Mouse (Mus musculus): ENCODE results near the gene Banf2. TPM values are rescaled to one million over a fixed set of nuclear protein-coding genes. Genes with fewer than 3 reads are reported as not detected.

Gene Banf2
- polyA plus RNA-seq (2012; rRNA removed) = not detected in 2 replicates

DNA sequence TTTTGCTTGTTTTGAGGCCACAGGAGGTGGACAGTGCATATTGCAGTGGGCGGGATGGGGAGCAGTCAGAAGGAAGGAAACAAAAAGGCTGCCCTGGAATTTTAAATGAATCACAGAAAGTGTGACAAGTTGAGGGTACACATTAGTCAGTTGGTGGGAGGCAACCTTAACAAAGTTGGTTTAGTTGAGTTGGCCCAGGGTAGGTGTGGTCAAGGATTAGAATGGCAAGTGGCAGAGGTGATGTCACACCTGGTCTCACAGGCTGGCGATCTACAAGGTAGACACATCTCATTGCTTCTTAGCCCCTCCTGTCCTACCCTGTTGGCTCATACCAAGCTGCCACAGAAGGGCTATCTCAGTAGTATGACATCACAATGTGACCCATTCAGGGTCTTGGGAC lies at the start of gene Banf2:
Banf2 (plus strand) TSS at position 396 of the 400 bp plus-strand sequence.
- whole genome bisulfite sequencing = 90% methylated on average over 2 of the region's 2 CpGs
- no peak for DNase-seq

DNA sequence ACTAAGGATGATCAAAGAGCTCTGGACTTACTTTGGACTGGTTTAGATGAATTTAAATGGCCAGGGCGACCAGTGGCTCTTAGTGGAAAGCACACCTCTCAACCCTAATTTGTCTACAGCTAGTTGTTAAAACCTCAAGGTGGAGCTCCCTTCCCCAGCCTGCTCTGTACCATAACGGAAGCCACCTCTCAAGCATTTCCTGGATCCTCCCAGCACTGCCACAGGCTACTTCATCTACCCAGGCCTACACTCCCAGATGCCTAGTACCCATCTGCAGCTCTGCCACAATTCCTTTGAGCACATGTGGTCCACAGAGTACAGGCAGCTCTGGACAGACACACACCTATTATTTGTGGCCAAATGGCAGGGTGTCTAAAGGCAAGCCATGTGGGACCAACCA lies 49.4 kb upstream of the Banf2 start:
- Histone ChIP-seq H3K4me1 (ENCODE audit: control insufficient read depth, insufficient read depth, low read length) (peaks cover 8% of the 10 kb centered on the region), H3K27ac (ENCODE audit: insufficient read depth, low read length) (no peak overlapping the region), H3K27me3 (ENCODE audit: control insufficient read depth, insufficient read depth, low read length) (no peaks in the 10 kb centered on the region), H3K4me3 (replicated peaks; ENCODE audit: insufficient read depth, low read depth, low read length) (no peak overlapping the region)
- DNase-seq = no peak
- TF ChIP-seq CTCF (IDR thresholded peaks at IDR 0.05; ENCODE audit: borderline replicate concordance, insufficient read depth, low read depth, low read length) = no peak
- no peak for TF ChIP-seq POLR2A (IDR thresholded peaks at IDR 0.05; ENCODE audit: borderline replicate concordance, insufficient read depth, low read length)
- 84% methylated on average over 2 of the region's 2 CpGs for WGBS

More for the DNA sequence above, at the start of gene Banf2:
- no peak for TF ChIP-seq CTCF (IDR thresholded peaks at IDR 0.05; ENCODE audit: borderline replicate concordance, insufficient read depth, low read depth, low read length)
- no peak for TF ChIP-seq POLR2A (IDR thresholded peaks at IDR 0.05; ENCODE audit: borderline replicate concordance, insufficient read depth, low read length)
- H3K4me3 ChIP-seq (replicated peaks; ENCODE audit: insufficient read depth, low read depth, low read length) = no peak within 1 kb of the TSS
- no peaks in the 10 kb centered on the region for H3K27me3 ChIP-seq (ENCODE audit: control insufficient read depth, insufficient read depth, low read length)
- H3K27ac ChIP-seq (ENCODE audit: insufficient read depth, low read length) = no peak within 1 kb of the TSS
- no peaks in the 10 kb centered on the region for H3K4me1 ChIP-seq (ENCODE audit: control insufficient read depth, insufficient read depth, low read length)

DNA sequence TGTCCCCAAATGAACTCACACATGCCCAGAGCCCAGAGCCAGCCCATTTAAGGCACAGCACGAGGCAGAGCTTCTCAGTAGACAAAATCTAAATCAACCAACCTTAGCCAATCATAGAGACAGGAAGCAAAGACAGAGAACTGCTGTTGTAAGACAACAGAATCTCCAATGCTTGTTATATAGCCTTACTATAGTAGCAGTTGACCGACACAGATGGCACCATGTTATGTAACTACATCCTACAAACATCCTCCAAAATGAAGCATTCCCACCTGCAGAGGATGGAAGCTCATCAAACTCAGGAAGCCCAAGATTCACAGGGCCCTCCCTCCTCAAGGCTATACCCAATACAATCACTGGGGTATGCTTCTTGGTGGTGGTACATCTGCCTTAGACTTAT lies 45.4 kb upstream of the Banf2 start:
- WGBS = 19% methylated on average over 2 of the region's 2 CpGs
- Histone ChIP-seq H3K27ac (ENCODE audit: insufficient read depth, low read length) (no peak overlapping the region), H3K4me1 (ENCODE audit: control insufficient read depth, insufficient read depth, low read length) (peaks cover 8% of the 10 kb centered on the region), H3K27me3 (ENCODE audit: control insufficient read depth, insufficient read depth, low read length) (no peaks in the 10 kb centered on the region), H3K4me3 (replicated peaks; ENCODE audit: insufficient read depth, low read depth, low read length) (no peak overlapping the region)
- TF ChIP-seq CTCF (IDR thresholded peaks at IDR 0.05; ENCODE audit: borderline replicate concordance, insufficient read depth, low read depth, low read length) (no peak), POLR2A (IDR thresholded peaks at IDR 0.05; ENCODE audit: borderline replicate concordance, insufficient read depth, low read length) (no peak)
- DNase-seq = peak in 1 of 2 experiments; percentile 22

DNA sequence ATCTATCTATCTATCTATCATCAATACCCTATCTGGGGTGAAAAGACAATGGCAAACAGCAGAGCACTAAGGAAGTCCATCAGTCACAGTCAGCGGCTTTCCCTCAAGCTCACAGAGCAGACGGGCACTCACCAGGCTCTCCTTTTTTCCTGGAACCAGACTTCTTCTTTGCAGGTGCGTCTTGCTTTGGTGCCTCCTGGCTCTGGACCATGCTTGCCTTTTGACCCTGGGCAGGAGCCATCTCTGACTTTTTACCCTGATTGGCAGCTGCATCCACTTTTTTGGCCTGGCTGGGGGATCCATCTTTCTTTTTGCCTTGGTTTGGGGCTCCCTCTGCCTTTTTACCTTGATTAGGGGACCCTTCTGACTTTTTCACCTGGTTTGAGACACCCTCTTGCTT lies 44.8 kb upstream of the Banf2 start:
- H3K27ac ChIP-seq (ENCODE audit: insufficient read depth, low read length) = no peak overlapping the region
- H3K27me3 ChIP-seq (ENCODE audit: control insufficient read depth, insufficient read depth, low read length) = no peaks in the 10 kb centered on the region
- no peak for TF ChIP-seq POLR2A (IDR thresholded peaks at IDR 0.05; ENCODE audit: borderline replicate concordance, insufficient read depth, low read length)
- no peak for TF ChIP-seq CTCF (IDR thresholded peaks at IDR 0.05; ENCODE audit: borderline replicate concordance, insufficient read depth, low read depth, low read length)
- peaks cover 6% of the 10 kb centered on the region for H3K4me1 ChIP-seq (ENCODE audit: control insufficient read depth, insufficient read depth, low read length)
- H3K4me3 ChIP-seq (replicated peaks; ENCODE audit: insufficient read depth, low read depth, low read length) = no peak overlapping the region
- WGBS = 33% methylated on average over 3 of the region's 3 CpGs
- DNase-seq = no peak

DNA sequence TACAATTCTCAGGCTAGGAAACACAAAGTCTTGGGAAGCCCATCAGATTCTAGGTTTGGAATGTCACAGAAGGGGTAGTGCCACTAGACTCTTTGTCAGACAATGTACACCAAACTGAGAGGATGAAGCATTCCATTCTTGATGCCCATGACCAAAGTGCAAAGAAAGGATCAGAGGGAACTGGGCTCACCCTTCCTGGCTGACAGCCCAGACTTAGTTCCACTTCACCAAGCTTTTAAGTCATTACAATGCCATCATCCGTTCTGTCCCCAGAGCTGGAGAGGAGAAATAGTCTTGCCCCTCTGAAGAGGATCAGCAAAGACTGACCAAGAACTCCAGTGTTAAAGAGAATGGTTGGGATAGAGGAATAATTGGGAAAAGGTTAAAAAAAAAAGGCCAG lies 41.9 kb upstream of the Banf2 start:
- no peak for DNase-seq
- H3K4me1 ChIP-seq (ENCODE audit: control insufficient read depth, insufficient read depth, low read length) = peaks cover 4% of the 10 kb centered on the region; the same call in 1 of the 2 replicates
- no peak overlapping the region for H3K27ac ChIP-seq (ENCODE audit: insufficient read depth, low read length)
- H3K4me3 ChIP-seq (replicated peaks; ENCODE audit: insufficient read depth, low read depth, low read length) = no peak overlapping the region
- 14% methylated on average over 1 of the region's 1 CpGs for WGBS
- no peaks in the 10 kb centered on the region for H3K27me3 ChIP-seq (ENCODE audit: control insufficient read depth, insufficient read depth, low read length)
- no peak for TF ChIP-seq CTCF (IDR thresholded peaks at IDR 0.05; ENCODE audit: borderline replicate concordance, insufficient read depth, low read depth, low read length)
- TF ChIP-seq POLR2A (IDR thresholded peaks at IDR 0.05; ENCODE audit: borderline replicate concordance, insufficient read depth, low read length) = no peak

DNA sequence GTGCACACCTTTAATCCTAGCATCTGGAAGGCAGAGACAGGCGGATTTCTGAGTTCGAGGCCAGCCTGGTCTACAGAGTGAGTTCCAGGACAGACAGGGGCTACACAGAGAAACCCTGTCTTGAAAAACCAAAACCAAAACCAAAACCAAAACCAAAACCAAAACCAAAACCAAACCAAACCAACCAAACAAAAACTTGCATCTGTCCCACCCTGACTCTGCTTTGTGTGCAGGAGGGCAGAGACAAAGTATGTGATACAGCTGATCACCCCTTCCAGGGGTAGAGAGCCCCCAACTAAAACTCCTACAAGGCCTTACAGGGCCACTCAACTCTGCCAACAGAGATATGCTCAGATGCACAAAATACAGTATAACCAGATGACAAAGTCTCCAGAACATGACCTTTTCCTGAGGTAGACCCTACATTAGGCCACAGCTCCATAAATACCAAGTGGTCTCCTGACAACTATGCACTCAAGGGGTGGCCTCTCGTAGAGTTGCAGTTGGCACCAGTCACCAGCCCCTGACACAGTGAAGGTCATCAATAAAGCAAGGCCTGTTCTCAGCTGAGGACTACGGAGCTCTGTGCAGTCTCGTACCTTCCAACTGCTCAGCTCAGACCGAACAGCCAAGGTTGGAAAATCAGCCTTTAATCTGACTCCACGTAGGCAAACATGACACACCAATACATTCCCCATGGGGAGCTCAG lies 40.7 kb upstream of the Banf2 start:
- Histone ChIP-seq H3K27ac (ENCODE audit: insufficient read depth, low read length) (no peak overlapping the region), H3K27me3 (ENCODE audit: control insufficient read depth, insufficient read depth, low read length) (no peaks in the 10 kb centered on the region), H3K4me1 (ENCODE audit: control insufficient read depth, insufficient read depth, low read length) (peaks cover 4% of the 10 kb centered on the region; the same call in 1 of the 2 replicates), H3K4me3 (replicated peaks; ENCODE audit: insufficient read depth, low read depth, low read length) (no peak overlapping the region)
- DNase-seq = no peak
- 86% methylated on average over 7 of the region's 7 CpGs for WGBS
- TF ChIP-seq POLR2A (IDR thresholded peaks at IDR 0.05; ENCODE audit: borderline replicate concordance, insufficient read depth, low read length) (no peak), CTCF (IDR thresholded peaks at IDR 0.05; ENCODE audit: borderline replicate concordance, insufficient read depth, low read depth, low read length) (no peak)

DNA sequence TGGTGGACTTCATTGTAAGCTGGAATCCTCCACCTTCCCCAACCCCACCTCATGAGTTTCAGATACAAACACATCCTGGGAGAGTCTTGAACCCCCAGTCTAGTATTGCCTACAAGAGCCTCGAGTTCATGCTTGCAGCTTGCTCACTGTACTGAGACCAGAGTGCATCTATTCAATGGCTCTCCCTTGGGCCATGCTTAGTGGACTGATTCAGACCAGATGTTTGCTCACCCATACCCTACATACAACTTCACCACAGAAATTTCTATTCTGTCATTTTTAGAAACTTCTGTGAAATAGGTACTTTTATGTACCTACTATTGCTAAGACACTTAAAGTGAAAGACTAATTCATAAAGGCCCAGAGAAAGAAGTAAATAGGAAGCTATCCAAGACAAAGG lies 39.9 kb upstream of the Banf2 start:
- H3K4me1 ChIP-seq (ENCODE audit: control insufficient read depth, insufficient read depth, low read length) = peaks cover 3% of the 10 kb centered on the region; the same call in 1 of the 2 replicates
- no peak for TF ChIP-seq POLR2A (IDR thresholded peaks at IDR 0.05; ENCODE audit: borderline replicate concordance, insufficient read depth, low read length)
- no peak for TF ChIP-seq CTCF (IDR thresholded peaks at IDR 0.05; ENCODE audit: borderline replicate concordance, insufficient read depth, low read depth, low read length)

More for the DNA sequence above, 39.9 kb upstream of the Banf2 start:
- no peak overlapping the region for H3K4me3 ChIP-seq (replicated peaks; ENCODE audit: insufficient read depth, low read depth, low read length)
- H3K27me3 ChIP-seq (ENCODE audit: control insufficient read depth, insufficient read depth, low read length) = no peaks in the 10 kb centered on the region
- no peak for DNase-seq
- WGBS = 76% methylated on average over 1 of the region's 1 CpGs
- no peak overlapping the region for H3K27ac ChIP-seq (ENCODE audit: insufficient read depth, low read length)
